Mouse (Mus musculus): ENCODE data around the gene Fgf2. TPM values are rescaled to one million over a fixed set of nuclear protein-coding genes. Genes with fewer than 3 reads are reported as not detected.

Fgf2 gene
- total and polyA plus RNA-seq, 3 experiments, result 3.6 to 14.2 (median 9.0) TPM

- intact Hi-C loops (cut with DNase I), result loop anchor here (5.0 kb wide), 1 partner anchor 35 kb away; no protein-coding TSS in a partner anchor
- H3K27ac ChIP-seq, result peak overlapping the region; percentile 79
- peaks cover 3% of the 10 kb centered on the region for H3K4me1 ChIP-seq (ENCODE audit: control insufficient read depth, insufficient read depth, low read length)
- no peak overlapping the region; the same call in 1 of the 2 replicates for H3K4me3 ChIP-seq
- WGBS, result 48% methylated on average over 9 of the region's 9 CpGs
- no peak overlapping the region for H3K9ac ChIP-seq (ENCODE audit: low read depth, low read length)
- no peaks in the 10 kb centered on the region for H3K79me2 ChIP-seq (replicated peaks; ENCODE audit: control insufficient read depth, insufficient read depth, low read length)
- TF ChIP-seq EP300 (IDR thresholded peaks at IDR 0.05; ENCODE audit: insufficient read depth, low read depth, low read length) (no peak), CTCF (IDR thresholded peaks at IDR 0.05) (no peak), POLR2A (IDR thresholded peaks at IDR 0.05; ENCODE audit: insufficient read depth, low read depth, low read length) (no peak)
- no peak for DNase-seq
- H3K36me3 ChIP-seq (ENCODE audit: control insufficient read depth, insufficient read depth, low read length), result no peaks in the 10 kb centered on the region
- H3K27me3 ChIP-seq (ENCODE audit: control insufficient read depth, insufficient read depth, low read length), result no peaks in the 10 kb centered on the region
Observed at GRCm38 (mm10) chr3:37347671-37348070, 475 bp upstream of the Fgf2 start.

GRCm38 (mm10) chr3:37349166-37349548, 1.0 kb downstream of the Fgf2 start:
- Histone ChIP-seq H3K36me3 (ENCODE audit: control insufficient read depth, insufficient read depth, low read length) (no peaks in the 10 kb centered on the region), H3K4me1 (ENCODE audit: control insufficient read depth, insufficient read depth, low read length) (peaks cover 1% of the 10 kb centered on the region; the same call in 1 of the 2 replicates), H3K79me2 (replicated peaks; ENCODE audit: control insufficient read depth, insufficient read depth, low read length) (no peaks in the 10 kb centered on the region), H3K27me3 (ENCODE audit: control insufficient read depth, insufficient read depth, low read length) (no peaks in the 10 kb centered on the region), H3K4me3 (peak overlapping the region; percentile 58), H3K27ac (peak overlapping the region; percentile 79), H3K9ac (ENCODE audit: low read depth, low read length) (peak overlapping the region; percentile 58)
- WGBS, result 19% methylated on average over 8 of the region's 8 CpGs
- DNase-seq, result peak in 1 of 2 experiments; percentile 32
- intact Hi-C loops (cut with DNase I), result loop anchor here (5.0 kb wide), 1 partner anchor 33 kb away; no protein-coding TSS in a partner anchor
- no peak for TF ChIP-seq CTCF (IDR thresholded peaks at IDR 0.05)
- TF ChIP-seq POLR2A (IDR thresholded peaks at IDR 0.05; ENCODE audit: insufficient read depth, low read depth, low read length), result no peak
- TF ChIP-seq EP300 (IDR thresholded peaks at IDR 0.05; ENCODE audit: insufficient read depth, low read depth, low read length), result no peak

DNA sequence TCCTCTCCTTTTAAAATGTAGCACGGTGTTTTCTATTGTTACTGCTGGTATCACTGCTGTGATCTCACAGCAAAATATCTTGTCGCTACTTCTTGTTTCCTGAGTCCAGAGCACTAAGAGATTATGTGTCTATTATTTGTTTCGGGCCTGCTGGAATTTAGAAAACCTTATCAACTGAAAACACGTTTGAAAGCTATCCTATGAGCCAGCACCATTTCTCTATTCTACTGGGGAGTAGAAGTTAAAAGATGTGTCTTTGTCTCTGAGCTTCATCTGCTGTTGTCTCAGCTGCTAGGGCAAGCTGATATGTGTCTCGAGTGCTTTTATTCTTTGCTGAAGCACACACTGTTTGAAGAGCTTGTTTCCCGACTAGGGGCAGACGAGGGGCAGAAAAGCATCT, 2.2 kb downstream of the Fgf2 start:
- Histone ChIP-seq H3K4me1 (ENCODE audit: control insufficient read depth, insufficient read depth, low read length) (peaks cover 7% of the 10 kb centered on the region), H3K36me3 (ENCODE audit: control insufficient read depth, insufficient read depth, low read length) (no peaks in the 10 kb centered on the region), H3K4me3 (no peak overlapping the region), H3K27me3 (ENCODE audit: control insufficient read depth, insufficient read depth, low read length) (no peaks in the 10 kb centered on the region), H3K27ac (no peak overlapping the region), H3K79me2 (replicated peaks; ENCODE audit: control insufficient read depth, insufficient read depth, low read length) (no peaks in the 10 kb centered on the region), H3K9ac (ENCODE audit: low read depth, low read length) (no peak overlapping the region)
- intact Hi-C loops (cut with DNase I), result no loop called here
- WGBS, result 43% methylated on average over 7 of the region's 7 CpGs
- no peak for TF ChIP-seq EP300 (IDR thresholded peaks at IDR 0.05; ENCODE audit: insufficient read depth, low read depth, low read length)
- TF ChIP-seq POLR2A (IDR thresholded peaks at IDR 0.05; ENCODE audit: insufficient read depth, low read depth, low read length), result no peak
- no peak for TF ChIP-seq CTCF (IDR thresholded peaks at IDR 0.05)
- DNase-seq, result no peak

GRCm38 (mm10) chr3:37353951-37354481, 5.9 kb downstream of the Fgf2 start:
- TF ChIP-seq EP300 (IDR thresholded peaks at IDR 0.05; ENCODE audit: insufficient read depth, low read depth, low read length) (peak; percentile 56; the same call in 1 of the 2 replicates), POLR2A (IDR thresholded peaks at IDR 0.05; ENCODE audit: insufficient read depth, low read depth, low read length) (no peak)
- peak; percentile 31 to 70 for DNase-seq
- WGBS, result 60% methylated on average over 10 of the region's 10 CpGs
- H3K4me1 ChIP-seq (ENCODE audit: control insufficient read depth, insufficient read depth, low read length), result peaks cover 7% of the 10 kb centered on the region
- no peaks in the 10 kb centered on the region for H3K36me3 ChIP-seq (ENCODE audit: control insufficient read depth, insufficient read depth, low read length)
- H3K79me2 ChIP-seq (replicated peaks; ENCODE audit: control insufficient read depth, insufficient read depth, low read length), result no peaks in the 10 kb centered on the region
- no peaks in the 10 kb centered on the region for H3K27me3 ChIP-seq (ENCODE audit: control insufficient read depth, insufficient read depth, low read length)
- no peak overlapping the region for H3K9ac ChIP-seq (ENCODE audit: low read depth, low read length)
- no peak overlapping the region for H3K4me3 ChIP-seq
- H3K27ac ChIP-seq, result peak overlapping the region; percentile 70
- intact Hi-C loops (cut with DNase I), result no loop called here

GRCm38 (mm10) chr3:37354737-37355136, 6.6 kb downstream of the Fgf2 start:
- Histone ChIP-seq H3K4me1 (ENCODE audit: control insufficient read depth, insufficient read depth, low read length) (peaks cover 7% of the 10 kb centered on the region), H3K9ac (ENCODE audit: low read depth, low read length) (no peak overlapping the region), H3K36me3 (ENCODE audit: control insufficient read depth, insufficient read depth, low read length) (no peaks in the 10 kb centered on the region), H3K79me2 (replicated peaks; ENCODE audit: control insufficient read depth, insufficient read depth, low read length) (no peaks in the 10 kb centered on the region), H3K27me3 (ENCODE audit: control insufficient read depth, insufficient read depth, low read length) (no peaks in the 10 kb centered on the region), H3K27ac (peak overlapping the region; percentile 70), H3K4me3 (no peak overlapping the region)
- no peak for DNase-seq
- WGBS, result 76% methylated on average over 1 of the region's 1 CpGs
- no peak for TF ChIP-seq CTCF (IDR thresholded peaks at IDR 0.05)
- no peak for TF ChIP-seq POLR2A (IDR thresholded peaks at IDR 0.05; ENCODE audit: insufficient read depth, low read depth, low read length)
- TF ChIP-seq EP300 (IDR thresholded peaks at IDR 0.05; ENCODE audit: insufficient read depth, low read depth, low read length), result no peak
- intact Hi-C loops (cut with DNase I), result no loop called here

DNA sequence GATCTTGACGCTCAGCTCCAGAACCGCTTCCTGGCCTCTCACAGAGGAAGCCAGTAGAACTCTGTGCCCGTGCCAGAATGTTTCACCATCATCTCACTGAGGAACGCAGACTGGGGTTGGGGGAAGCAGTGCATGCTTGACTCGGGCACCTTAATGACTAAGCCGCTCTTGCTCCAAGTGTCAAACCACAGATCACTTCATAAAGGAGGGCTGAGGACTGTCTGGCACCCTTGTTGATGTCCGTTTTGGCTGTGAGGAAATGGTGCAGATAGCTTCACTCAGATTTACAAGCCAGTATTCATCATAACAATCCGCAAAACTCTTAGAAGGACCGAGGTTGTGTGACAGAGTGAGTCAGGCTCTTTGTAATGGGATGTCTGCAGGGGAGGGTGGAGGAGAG, 12.6 kb downstream of the Fgf2 start:
- TF ChIP-seq CTCF (IDR thresholded peaks at IDR 0.05) (no peak), EP300 (IDR thresholded peaks at IDR 0.05; ENCODE audit: insufficient read depth, low read depth, low read length) (no peak), POLR2A (IDR thresholded peaks at IDR 0.05; ENCODE audit: insufficient read depth, low read depth, low read length) (no peak)
- Histone ChIP-seq H3K36me3 (ENCODE audit: control insufficient read depth, insufficient read depth, low read length) (no peaks in the 10 kb centered on the region), H3K79me2 (replicated peaks; ENCODE audit: control insufficient read depth, insufficient read depth, low read length) (no peaks in the 10 kb centered on the region), H3K4me1 (ENCODE audit: control insufficient read depth, insufficient read depth, low read length) (no peaks in the 10 kb centered on the region; the same call in 1 of the 2 replicates), H3K4me3 (no peak overlapping the region), H3K27me3 (ENCODE audit: control insufficient read depth, insufficient read depth, low read length) (no peaks in the 10 kb centered on the region), H3K9ac (ENCODE audit: low read depth, low read length) (no peak overlapping the region), H3K27ac (no peak overlapping the region)
- intact Hi-C loops (cut with DNase I), result no loop called here
- DNase-seq, result peak in 1 of 2 experiments; percentile 37
- 35% methylated on average over 9 of the region's 9 CpGs for WGBS
